Mouse (Mus musculus): ENCODE data around the gene Defa30. TPM values are rescaled to one million over a fixed set of nuclear protein-coding genes. Genes with fewer than 3 reads are reported as not detected.

The Defa30 gene
- not detected in 2 replicates for polyA plus RNA-seq (2012; ENCODE audit: low replicate concordance)

DNA sequence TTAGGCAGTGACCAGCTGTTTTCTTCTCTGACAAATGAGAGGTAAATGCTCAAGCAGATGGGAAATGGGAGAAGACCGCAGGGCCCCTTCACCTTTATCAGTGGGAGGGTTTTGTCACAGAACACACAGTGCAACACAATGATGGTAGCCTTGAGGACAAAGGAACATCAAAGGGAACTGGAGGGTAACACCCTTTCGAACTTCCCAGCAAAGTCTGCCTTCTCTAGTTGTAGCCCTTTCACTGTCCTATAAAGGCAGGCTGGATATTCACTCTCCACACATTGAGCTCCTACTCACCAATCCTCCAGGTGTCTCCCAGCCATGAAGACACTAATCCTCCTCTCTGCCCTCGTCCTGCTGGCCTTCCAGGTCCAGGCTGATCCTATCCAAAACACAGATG lies at the start of gene Defa30:
TSS of gene Defa30 (plus strand) at position 301 of the 400 bp plus-strand sequence.

DNA sequence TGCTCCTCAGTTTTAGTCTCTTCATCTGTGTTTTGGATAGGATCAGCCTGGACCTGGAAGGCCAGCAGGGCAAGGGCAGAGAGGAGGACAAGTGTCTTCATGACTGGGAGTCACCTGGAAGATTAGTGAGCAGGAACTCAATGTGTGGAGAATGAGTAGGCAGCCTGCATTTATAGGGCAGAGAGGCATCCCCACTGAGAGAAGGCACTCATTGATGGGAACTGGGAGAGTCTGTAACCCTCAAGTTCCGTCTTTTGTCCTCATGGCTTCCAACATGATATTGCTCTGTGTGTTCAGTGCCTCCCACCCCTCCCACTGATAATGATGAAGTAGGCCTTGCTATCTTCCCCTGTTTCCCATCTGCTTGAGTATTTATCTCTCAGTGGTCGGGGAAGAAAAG lies 38.5 kb upstream of the Defa30 start, which contains the start of gene Gm14851:
TSS of gene Gm14851 (minus strand) at position 101 of the 400 bp plus-strand sequence.

DNA sequence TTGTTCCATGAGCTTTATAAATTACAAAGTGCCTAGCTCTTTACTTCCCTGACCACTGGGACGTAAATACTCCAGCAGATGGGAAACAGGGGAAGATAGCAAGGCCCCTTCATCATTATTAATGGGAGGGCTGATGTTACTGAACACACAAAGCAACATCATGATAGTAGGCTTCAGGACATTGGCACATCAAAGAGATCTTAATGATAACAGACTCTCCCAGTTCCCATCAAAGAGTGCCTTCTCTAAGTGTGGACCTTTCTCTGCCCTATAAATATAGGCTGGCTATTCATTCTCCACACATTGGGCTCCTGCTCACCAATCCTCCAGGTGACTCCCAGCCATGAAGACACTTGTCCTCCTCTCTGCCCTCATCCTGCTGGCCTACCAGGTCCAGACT lies 27.5 kb downstream of the Defa30 start, which contains the start of gene Defa22:
TSS of gene Defa22 (plus strand) at position 301 of the 400 bp plus-strand sequence.

Other genes with a start within 250 kb of the Defa30 start
- not detected in 2 replicates for gene Defb33, start 242.0 kb upstream of the Defa30 start, polyA plus RNA-seq (2012; ENCODE audit: low replicate concordance)
- gene Gm15056, start 232.0 kb upstream of the Defa30 start, polyA plus RNA-seq (2012; ENCODE audit: low replicate concordance): not detected in 2 replicates
- not detected in 2 replicates for gene Gm6040, start 212.6 kb upstream of the Defa30 start, polyA plus RNA-seq (2012; ENCODE audit: low replicate concordance)
- not detected in 2 replicates for gene AY761185, start 189.9 kb upstream of the Defa30 start, polyA plus RNA-seq (2012; ENCODE audit: low replicate concordance)
- not detected in 2 replicates for gene Defa21, start 109.1 kb upstream of the Defa30 start, polyA plus RNA-seq (2012; ENCODE audit: low replicate concordance)
- not detected in 2 replicates for gene Defa23, start 79.6 kb upstream of the Defa30 start, polyA plus RNA-seq (2012; ENCODE audit: low replicate concordance)
- gene Defa35, start 69.6 kb upstream of the Defa30 start, polyA plus RNA-seq (2012; ENCODE audit: low replicate concordance): not detected in 2 replicates
- gene Defa25, start 50.2 kb upstream of the Defa30 start, polyA plus RNA-seq (2012; ENCODE audit: low replicate concordance): not detected in 2 replicates
- not detected in 2 replicates for gene Gm14851, start 38.6 kb upstream of the Defa30 start, polyA plus RNA-seq (2012; ENCODE audit: low replicate concordance)
- gene Defa22, start 27.6 kb downstream of the Defa30 start, polyA plus RNA-seq (2012; ENCODE audit: low replicate concordance): not detected in 2 replicates
- not detected in 2 replicates for gene Defa31, start 57.0 kb downstream of the Defa30 start, polyA plus RNA-seq (2012; ENCODE audit: low replicate concordance)
- not detected in 2 replicates for gene Gm15293, start 66.9 kb downstream of the Defa30 start, polyA plus RNA-seq (2012; ENCODE audit: low replicate concordance)
- gene Gm15292, start 115.1 kb downstream of the Defa30 start, polyA plus RNA-seq (2012; ENCODE audit: low replicate concordance): not detected in 2 replicates
- gene Defa27, start 180.9 kb downstream of the Defa30 start, polyA plus RNA-seq (2012; ENCODE audit: low replicate concordance): not detected in 2 replicates
- gene Defa29, start 192.4 kb downstream of the Defa30 start, polyA plus RNA-seq (2012; ENCODE audit: low replicate concordance): not detected in 2 replicates
- gene Defa2, start 243.9 kb downstream of the Defa30 start, polyA plus RNA-seq (2012; ENCODE audit: low replicate concordance): not detected in 2 replicates

Data from leukemia stem cell, adult 10-12 weeks (primary cell).